Mouse (Mus musculus) retina, adult 2 months (tissue): ENCODE results near the gene Cep41.

Experiments
- DNase-seq: peaks from one replicate; pipeline ENCODE4 v3.0.0-alpha.2; 2012; ENCODE audit warnings: low read depth, low spot score

Cep41 gene

DNA sequence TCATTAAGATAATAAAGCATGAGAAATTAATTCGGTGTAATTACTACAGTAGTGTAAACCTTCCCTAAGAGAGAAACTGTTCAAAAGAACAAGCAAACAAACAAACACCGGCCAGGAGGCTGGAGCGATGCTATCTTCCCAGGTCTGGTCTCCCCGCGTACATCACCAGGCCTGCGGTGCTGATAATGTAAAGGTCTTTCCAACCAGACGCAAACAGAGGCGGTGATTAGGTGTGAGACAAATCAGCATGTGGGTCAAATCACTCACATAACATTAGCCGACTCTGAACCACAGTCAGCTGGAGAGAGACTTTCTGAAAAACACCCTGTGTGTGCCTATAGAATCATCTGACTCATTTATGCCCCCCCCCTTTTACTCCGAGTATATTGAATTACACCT lies 17.8 kb upstream of the Cep41 start:
- DNase-seq, result no peak

DNA sequence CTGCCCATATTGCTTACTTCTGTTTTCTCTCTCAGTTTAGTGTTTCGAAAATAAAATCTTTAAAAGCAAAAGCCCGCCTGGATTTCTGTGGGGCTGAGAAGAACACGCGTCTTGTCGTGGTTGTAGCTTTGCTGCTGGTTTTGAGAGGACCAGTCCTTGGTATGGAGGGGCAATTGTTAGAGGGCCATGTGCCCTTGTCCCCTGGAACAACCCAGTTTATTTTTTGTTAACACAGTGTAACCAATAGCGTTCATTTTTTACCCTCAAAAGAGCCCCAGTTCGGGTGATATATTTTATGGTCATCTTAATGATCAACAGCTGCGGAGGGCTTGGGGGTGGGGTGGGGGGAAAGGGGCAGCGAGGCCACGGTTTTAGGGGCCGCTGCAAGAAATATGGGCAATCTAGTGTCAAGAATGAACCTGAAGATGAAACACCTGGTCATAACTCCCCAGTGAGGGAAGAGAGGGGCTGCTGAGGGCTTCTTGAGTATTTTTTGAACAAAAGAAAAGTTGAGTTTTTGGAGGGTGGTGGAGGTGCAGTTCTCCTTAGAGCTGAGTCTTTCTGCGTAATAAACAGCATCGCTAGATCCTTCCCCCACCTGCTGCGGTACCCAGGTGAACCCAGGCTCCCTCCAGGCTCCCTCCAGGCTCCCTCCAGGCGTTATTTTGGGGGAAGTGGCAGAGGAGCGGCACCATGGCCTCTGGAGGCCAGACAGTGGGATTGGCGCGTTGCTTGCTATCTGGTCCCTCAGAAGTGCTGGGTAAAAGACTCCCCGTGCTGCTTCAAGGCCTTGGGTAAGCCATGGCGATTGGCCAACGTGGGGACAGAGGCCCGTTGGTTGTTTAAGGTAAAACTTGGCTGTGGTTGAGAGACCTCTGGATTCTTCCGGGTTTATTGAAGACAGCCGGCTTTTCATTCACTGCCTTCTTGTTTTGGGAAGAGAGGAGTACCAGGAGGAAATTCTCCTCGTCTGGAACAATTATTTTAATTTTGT lies 17.1 kb upstream of the Cep41 start:
- DNase-seq, result no peak

DNA sequence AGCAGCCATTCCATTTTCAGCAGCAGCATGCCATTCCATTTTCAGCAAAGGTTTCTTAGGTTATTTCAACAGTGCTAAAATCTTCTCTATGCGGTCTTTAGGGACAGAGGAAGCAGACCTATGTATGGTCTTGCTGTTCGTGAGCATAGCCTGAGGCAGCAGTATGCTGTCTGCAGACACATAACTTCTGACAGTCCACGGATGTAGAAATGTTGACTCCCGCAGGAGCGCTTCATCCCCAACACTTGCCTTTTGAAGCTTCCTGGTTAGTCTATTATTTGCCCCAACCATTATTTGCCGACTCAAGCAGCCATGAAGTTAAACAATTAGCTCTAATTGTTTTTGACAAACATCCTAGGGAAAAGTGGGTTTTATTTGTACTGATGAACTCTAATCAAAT lies 15.6 kb upstream of the Cep41 start:
- DNase-seq, result no peak

DNA sequence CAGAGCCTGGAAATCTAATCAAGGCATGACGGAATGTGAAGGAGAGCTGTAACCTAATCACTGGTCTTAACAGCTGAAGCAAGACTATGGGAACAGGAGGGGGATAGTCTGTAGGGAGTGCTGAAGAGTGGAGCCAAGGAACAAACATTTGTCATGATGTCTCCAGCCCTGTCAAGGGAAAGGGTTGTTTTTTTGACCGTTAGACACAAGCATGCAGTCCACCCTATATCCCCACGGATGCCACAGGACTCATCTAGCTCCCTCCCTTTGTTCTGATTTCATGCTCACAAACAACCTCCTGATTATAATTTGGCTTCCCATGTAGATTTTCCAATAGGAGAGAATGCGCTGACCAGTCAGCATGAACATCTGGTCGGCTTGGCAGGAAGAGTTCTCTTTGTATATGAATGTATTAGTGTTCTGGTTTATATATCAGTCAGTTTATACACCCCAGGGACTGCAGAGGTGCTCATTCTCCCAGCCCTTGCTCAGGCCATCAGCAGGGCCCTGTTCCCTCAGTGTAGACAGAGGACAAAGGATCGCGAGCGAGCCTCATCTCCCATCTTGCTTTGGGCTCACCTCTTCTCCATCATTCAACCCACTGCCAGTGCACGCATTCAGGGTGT lies 10.5 kb upstream of the Cep41 start:
- DNase-seq, result no peak

DNA sequence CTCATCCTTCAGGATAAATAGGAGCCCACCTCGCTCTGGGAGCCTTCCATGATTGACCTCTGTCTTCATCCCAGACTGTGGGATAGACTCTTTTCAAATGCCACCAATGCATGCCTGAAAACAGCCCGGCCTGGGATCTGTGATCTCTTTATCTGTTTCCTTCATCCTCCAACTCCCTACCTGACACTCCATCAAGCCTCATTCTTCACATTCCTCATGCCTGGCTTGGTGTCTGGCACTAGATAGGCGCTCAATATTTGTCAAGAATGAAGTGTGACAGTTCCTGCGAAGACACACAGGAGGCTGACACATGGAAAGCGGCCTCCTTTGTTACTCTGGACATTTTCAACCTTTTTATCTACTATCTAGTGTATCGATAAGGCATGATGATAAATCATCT lies 9.9 kb upstream of the Cep41 start:
- no peak for DNase-seq

DNA sequence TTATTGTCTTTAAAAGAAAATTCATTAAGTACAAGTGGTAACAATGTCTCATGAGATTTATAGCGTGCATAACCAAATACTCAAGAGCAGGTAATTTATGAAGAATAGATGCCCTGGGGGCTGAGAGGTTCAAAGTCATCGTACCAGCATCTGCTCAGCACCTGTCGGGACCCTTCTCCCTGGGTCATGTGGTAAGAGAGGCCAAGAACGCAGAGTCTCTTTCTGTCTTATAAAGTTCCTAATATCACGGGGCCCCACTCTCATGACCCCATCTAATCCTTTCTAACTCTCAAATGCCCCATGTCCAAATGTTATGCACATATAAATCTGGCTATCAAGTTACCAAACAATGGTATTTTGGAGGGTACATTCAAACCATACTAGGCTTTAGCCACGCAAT lies 9.3 kb upstream of the Cep41 start:
- no peak for DNase-seq

DNA sequence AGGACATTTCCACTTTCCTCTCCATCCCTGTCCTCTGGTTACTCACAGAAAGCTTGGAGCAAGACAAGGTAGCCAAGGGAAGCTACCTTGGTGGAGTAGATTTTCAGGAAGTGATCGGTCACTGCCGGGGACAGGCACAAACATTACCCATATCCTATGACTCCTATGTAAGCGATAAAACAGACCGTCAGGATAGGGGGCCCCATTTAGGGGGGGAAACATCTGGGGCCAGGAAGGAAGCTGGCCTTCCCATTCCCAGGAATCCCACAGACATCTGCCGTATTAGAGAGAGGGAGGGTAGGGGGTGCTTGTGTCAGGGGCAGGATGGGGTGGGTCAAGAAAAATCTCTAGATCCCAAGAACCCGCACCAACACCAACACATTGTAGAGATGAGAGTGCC lies 6.6 kb upstream of the Cep41 start:
- no peak for DNase-seq

DNA sequence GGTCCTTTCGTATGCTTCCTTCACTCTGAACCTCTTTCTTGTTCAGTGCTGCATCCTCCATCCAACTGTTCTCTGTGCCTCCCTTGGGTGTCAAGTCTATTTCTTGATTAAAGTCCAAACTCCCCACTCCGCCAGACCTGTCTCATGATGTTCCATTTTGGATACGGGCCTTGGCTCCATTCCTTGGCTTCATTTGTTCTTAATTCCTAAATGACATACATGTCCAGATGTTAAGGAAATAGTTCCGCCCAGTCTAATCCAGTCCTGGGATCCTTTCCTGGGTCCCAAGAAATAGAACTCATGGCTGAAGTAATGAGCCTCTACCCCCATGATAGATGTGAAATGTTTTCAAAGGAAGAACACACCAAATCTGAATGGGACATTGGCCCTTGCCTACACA lies 4.5 kb upstream of the Cep41 start:
- DNase-seq, result no peak

DNA sequence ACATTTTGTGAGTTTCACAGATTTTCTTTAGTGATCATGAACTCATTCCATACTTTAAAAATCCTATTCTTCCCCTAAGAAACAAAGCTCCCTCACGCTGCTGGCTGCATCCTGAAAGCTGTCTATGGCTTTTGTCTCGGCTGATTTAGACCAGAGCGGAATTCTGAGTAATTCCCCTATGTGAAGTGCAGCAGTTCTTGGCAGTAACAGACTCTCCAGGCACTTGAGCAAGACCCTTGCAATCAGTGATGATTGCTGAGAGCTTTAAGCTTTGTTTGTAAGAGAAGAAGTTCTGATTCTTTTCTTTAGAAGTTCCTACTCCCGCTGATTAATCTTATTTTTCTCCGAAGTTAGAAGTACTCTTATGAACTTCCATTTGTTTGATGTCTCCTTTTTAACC lies 3.9 kb upstream of the Cep41 start:
- no peak for DNase-seq

DNA sequence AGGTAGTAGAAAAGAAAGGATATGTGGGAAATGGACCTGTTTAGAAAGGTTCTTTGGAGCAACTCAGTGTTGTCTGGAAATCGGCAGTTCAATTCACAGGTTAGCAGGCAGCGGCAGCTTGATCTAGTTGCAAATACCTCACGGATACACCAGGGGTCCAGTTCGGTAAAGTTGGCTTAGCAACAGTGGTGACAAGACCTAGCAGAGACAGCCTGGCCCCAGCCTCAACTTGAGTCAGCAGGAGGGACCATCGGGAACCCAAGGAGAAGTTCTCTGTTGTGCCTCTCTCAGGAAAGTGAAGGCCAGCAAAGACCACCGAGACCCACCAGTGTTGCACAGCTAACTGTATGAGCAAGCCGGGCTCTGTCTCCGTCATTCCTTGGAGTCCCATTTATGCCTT lies 1.6 kb upstream of the Cep41 start:
- DNase-seq, result no peak

DNA sequence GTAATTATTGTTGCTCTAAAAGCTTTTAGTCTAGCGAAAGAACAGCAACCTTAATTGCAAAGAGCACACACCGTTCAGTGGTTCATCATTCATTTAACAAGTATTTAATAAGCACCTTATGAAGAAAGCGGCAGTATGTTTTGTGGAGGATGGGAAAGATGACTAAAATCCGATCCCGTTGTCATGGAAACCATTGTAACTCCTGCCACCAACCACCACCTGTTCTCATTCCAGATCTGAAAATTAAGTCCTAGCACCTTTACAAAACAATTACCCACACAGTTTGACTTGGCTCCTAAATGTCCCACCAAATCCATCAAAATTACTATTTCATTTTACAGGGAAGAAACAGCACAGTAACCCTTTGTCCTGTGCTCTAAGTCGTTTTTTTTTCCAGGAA lies 660 bp upstream of the Cep41 start:
- DNase-seq, result no peak

DNA sequence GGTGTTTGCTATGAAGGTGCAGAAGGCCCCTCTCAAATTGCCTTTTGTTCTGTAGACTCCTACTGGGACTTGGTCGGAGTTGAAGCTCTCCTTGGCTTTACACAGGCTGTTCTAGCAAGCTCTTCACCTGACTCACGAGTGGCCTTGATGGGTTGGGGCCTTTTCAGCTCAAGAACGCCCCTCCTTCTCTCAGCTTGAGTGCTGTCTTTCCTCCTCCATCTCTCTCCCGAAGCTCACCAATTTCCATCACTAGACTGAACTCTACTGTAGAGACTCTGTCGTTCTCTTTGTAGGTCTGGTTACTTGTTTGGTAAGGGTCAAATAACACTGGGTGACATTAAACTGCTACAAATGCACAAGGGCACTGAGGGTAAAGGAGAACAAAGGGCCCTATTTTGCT lies 723 bp downstream of the Cep41 start:
- DNase-seq, result no peak

DNA sequence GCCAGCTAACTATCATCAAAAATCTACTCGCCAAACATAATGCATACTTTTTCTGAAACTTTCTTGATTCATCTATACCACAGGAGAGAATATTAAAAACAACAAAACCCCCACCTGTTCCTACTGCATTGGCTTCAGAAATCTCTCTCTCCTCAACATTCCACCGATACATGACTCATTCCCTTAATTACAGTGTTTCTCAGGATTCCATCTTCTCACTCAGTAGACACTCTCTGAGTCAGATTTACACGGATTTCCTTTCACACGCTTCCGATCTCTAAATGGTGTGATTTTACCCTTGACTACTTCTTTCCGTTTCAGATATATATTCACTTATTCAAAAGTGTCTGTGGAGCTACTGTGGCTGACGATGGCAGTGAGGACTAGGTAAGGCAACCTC lies 6.4 kb downstream of the Cep41 start:
- DNase-seq, result no peak

DNA sequence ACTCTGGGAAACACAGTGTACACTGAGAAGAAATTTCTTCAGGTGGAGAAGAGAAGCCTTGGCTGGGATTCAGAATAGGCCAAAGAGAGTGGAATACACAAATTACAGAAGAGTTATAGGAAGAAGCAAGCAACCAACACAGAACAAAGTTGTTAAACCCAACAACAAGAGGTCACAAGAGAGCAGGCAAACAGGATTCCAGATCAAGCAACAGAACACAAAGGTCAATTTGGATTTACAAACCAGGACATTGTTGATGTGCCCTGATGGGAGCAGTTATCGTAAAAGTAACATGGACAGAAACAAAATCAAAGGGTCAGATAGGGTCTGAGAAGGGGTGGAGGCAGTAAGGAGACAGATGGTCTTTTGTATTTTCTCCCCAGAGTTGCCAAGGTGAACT lies 9.0 kb downstream of the Cep41 start:
- no peak for DNase-seq

DNA sequence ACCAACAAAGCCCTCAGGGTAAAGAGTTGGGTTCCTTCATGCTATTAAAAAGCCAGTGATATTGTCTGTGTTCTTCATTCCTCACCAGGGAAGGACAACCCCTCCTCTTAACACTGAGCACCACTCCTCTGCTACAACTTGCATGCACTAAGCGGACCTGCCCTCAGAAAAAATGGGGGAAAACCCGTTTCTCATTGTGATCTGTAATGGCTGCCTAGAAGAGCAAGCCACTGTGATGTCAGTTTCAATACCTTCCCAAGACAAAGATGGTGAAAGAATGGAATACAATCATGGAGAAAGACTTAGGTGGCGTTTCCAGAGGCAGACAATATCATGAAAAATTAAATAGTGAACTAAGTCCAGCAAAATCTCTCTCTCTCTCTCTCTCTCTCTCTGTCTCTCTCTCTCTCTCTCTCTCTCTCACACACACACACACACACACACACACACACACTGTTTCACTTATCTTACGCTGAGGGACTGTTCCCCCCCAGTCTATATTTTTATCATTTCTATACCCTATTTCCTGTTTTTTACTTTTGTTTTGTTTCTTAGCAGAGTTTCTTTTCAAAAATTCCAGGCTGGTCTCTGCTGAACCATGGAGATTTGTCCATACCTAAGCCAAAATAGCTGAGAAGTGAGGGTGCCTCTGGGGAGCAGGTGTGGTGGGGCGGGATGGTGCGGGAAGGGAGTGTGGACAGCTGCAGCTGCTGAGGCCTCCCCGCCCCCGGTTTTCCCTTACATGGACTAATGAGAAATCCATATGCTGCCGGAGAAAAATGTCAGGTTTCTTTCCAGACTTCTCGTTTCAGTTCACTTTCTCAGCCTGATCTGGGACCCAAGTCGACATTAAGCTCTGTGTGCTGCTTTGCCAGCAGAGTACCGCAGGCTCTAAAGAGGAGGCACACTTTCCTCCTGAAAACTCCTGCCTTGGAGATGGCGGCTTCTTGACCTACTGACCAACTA lies 11.3 kb downstream of the Cep41 start:
- DNase-seq, result no peak

DNA sequence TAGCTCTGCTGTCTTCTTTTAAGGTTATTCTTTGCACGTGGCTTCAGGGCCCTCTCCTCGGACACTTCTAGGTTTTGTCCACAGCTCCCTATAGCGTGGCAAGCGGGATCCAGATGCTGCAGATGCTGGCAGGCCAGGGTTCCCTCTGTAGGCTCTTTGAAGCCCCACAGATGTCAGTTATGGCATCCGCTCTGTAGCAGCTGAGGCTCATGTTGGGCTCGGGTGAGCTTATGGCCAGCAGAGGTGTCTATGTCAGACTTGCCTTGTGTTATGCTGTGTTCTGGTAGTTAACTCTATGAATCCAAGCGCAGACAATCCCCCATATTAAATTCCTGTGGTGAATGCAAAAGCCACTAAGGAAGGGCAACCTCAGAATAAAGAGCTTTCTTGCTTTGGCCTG lies 13.1 kb downstream of the Cep41 start:
- no peak for DNase-seq

DNA sequence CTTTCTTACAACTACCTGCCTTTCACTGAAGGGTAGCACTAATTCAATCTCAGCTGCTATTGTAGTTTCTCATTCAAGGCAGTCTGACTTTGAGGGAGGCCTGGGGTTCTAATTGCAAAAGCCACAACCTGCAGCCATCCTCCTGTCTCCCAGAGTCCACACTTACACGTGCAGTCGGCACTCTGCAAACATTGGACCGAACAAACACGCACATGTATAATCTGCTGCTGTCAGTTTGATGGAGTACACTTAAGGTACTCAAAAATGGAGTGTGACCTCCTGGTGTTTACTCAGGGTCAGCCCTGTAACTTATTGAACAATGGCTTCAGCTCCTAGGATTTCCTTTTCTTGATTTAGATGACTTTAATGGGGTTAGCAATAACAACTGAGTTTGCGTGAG lies 14.0 kb downstream of the Cep41 start:
- DNase-seq, result no peak

DNA sequence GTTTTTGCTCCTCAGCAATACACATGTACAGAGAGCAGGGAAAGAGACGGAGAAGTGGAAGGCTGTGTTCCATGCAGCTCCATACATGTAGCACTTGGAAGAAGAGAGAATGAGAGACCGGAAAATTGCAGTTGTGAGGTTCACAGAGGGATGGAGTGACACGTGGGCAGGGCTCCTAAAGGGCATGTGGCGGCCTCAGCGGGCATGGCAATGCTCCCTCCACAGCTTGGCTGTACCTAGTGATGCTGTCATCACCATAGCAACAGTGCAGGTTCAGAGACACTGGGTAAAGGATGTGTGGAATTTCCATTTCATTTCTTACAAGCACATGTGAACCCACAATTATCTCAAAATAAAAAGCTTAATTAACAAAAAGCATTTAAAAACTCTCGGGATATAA lies 15.1 kb downstream of the Cep41 start:
- no peak for DNase-seq

DNA sequence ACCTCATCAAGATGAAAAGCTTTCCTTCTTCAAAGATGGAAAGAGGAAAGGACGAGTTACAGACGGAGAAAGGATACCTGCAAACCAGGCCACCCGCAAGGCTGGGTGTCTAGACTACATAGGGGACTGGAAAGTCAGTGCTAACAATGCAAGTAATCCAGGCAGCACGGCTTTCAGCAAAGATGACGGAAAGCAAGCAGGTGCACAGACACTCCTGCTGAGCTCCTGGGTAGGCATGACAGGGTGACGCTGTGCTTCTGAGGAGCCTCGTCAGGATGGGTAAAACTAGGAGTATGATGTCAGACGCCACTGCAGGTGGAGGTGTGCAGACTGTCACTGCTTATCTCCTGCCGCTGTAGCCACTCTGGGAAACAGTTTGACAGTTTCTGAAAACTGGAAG lies 16.0 kb downstream of the Cep41 start:
- no peak for DNase-seq

DNA sequence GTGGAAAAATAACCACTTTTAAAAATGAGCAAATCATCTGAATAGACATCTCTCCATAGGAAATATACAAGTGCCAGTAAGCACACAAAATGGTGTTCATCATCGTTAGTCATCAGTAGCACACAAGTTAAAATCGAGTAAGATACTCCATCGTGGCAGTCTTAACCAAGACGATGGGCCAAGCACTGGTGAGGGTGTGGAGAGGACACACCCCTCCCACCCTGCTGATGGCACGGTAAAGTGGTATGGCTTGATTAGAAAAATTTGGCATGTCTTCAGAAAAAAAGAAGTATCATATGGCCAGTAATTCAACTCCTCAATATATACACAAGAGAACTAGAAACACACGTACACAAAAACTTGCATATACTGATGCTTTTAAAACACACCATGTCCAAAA lies 17.0 kb downstream of the Cep41 start:
- DNase-seq, result no peak

DNA sequence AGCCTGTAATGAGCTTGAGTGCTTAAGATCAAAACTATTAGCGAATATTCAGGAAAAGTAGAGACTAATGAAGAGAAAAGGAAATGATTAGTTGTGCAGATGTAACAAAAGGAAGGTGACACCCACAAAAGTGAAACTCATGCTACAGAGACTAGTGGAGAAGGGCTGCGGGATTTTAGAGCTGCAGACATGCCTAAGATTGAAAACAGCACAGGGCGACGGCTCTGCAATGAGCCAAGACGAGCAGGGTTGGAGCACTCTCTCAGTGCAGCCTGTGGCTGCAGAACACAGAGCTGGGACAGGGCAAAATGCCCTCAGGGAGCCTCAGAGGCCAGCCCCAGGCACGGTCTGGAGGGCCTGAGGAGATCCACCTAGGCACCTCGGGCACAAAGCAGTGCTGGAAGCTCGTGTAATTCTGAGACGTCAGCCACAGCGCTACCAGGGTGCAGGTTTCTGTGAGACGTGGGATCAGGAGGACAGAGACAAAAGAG lies 18.2 kb downstream of the Cep41 start:
- no peak for DNase-seq

DNA sequence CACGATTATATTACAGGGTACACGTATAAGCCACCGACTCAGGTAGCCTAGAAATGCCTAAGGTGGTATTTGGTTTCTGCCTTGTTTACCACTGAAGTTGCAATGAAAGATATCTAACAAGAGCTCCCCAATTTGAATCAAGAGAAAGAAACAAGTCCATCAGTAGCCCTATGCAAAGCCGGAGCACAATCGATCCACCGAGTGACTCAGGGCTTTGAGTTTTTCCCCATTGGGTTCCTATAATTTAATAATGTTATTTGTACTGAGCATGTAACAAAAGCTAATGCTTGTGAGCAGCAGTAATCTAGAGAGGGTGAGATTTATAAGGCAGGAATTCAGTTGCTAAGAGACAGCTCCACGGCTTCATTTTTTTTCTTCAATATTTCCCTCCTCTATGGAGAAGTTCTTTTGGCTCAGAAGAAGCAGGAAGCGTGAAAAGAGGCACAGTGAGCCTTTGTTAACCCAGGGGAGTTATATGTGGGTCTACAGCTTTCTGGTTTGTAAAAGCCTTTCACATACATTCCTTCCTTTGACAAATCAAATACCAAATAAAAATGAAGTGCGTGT lies 18.8 kb downstream of the Cep41 start:
- DNase-seq, result no peak
